Mouse (Mus musculus) urinary bladder, adult 18-20 months (tissue): ENCODE data around the gene Col6a2.

Experiments used
- DNase-seq, 2 experiments: peaks; one replicate each; pipeline ENCODE4 v3.0.0; 2022; ENCODE audit warnings: low spot score in 2 of 2, mixed read lengths in 2 of 2

Col6a2 gene

DNA sequence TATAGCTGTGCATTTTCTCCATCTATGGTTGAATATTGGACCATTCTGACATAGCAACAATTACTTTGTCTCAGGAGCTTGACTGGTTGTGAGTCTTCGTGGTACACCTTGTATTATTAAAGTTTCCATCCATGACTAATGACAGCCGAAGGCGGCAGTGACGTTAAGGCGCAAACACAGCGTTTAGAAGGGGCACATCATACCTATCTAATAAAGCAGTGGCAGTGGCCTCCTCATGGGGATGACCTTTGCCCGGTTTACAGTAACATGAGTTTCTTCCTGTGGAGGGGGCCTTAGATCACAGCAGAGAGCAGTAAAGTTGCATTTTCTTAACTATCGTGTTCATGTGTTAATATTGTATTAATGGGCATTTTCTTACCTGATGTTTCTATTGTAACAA is 75.2 kb downstream of the Col6a2 start:
- DNase-seq = no peak

DNA sequence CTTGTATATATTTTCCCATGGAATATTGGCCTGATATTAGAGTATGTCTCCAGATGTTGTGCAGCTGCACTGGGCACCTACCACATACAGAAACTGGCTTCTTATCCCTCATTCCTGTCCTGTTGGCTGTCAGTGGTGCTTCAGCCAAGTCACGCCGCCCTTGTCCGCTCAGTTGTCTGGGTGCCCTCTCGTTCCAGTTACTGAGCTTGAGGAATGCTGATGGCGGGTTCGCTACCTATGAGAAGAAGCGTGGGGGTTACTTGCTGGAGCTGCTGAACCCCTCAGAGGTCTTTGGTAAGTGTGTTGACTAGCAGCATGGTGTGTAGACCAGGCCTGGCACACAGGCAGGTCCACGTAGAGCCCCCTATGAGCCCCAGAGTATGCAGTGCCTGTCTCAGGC is 76.9 kb downstream of the Col6a2 start:
- DNase-seq = no peak
